Mouse (Mus musculus) kidney, adult 18-20 months (tissue): ENCODE results near the gene Rasgrf1.

ENCODE experiments used
- DNase-seq: peaks from one replicate; pipeline ENCODE4 v3.0.0; 2021

The Rasgrf1 gene

GRCm38 (mm10) chr9:89909131-89910010 is at the start of gene Rasgrf1:
Rasgrf1 (plus strand) TSS chr9:89909908.
- no peak for DNase-seq

- DNase-seq, result no peak
These were observed 49.6 kb upstream of the Rasgrf1 start for GRCm38 (mm10) chr9:89860145-89860544.

GRCm38 (mm10) chr9:89860584-89860983 is 49.1 kb upstream of the Rasgrf1 start:
- DNase-seq, result no peak

GRCm38 (mm10) chr9:89867141-89867540 is 42.6 kb upstream of the Rasgrf1 start:
- DNase-seq, result no peak

- DNase-seq, result no peak
These were observed 41.5 kb upstream of the Rasgrf1 start for GRCm38 (mm10) chr9:89868093-89868729.

GRCm38 (mm10) chr9:89869594-89869993 is 40.1 kb upstream of the Rasgrf1 start:
- DNase-seq, result no peak

GRCm38 (mm10) chr9:89870531-89871150 is 39.1 kb upstream of the Rasgrf1 start:
- no peak for DNase-seq

- DNase-seq, result no peak
These were observed 37.6 kb upstream of the Rasgrf1 start for GRCm38 (mm10) chr9:89872137-89872536.

- DNase-seq, result no peak
These were observed 35.3 kb upstream of the Rasgrf1 start for GRCm38 (mm10) chr9:89874434-89874833.

- DNase-seq, result no peak
These were observed 34.2 kb upstream of the Rasgrf1 start for GRCm38 (mm10) chr9:89875551-89875950.

- no peak for DNase-seq
These were observed 31.2 kb upstream of the Rasgrf1 start for GRCm38 (mm10) chr9:89878471-89879020.

- no peak for DNase-seq
These were observed 30.1 kb upstream of the Rasgrf1 start for GRCm38 (mm10) chr9:89879574-89879973.

GRCm38 (mm10) chr9:89881552-89881951 is 28.2 kb upstream of the Rasgrf1 start:
- DNase-seq, result no peak

GRCm38 (mm10) chr9:89882583-89882982 is 27.1 kb upstream of the Rasgrf1 start:
- DNase-seq, result no peak

GRCm38 (mm10) chr9:89885701-89886218 is 23.9 kb upstream of the Rasgrf1 start:
- DNase-seq, result no peak

GRCm38 (mm10) chr9:89891534-89892293 is 18.0 kb upstream of the Rasgrf1 start:
- no peak for DNase-seq

GRCm38 (mm10) chr9:89892540-89893188 is 17.0 kb upstream of the Rasgrf1 start:
- DNase-seq, result no peak

GRCm38 (mm10) chr9:89900111-89900824 is 9.4 kb upstream of the Rasgrf1 start:
- no peak for DNase-seq

GRCm38 (mm10) chr9:89901184-89901583 is 8.5 kb upstream of the Rasgrf1 start:
- no peak for DNase-seq

GRCm38 (mm10) chr9:89902813-89903212 is 6.9 kb upstream of the Rasgrf1 start:
- no peak for DNase-seq

GRCm38 (mm10) chr9:89906645-89907044 is 3.1 kb upstream of the Rasgrf1 start:
- no peak for DNase-seq
